Mouse (Mus musculus) intestine, embryonic 14.5 days (tissue): ENCODE data around the gene Zp1. TPM values are rescaled to one million over a fixed set of nuclear protein-coding genes. Genes with fewer than 3 reads are reported as not detected.

ENCODE experiments used
- ATAC-seq: fragments of 200-750 bp; cut with Nextera tagmentation; replicated peaks from 2 replicates; pipeline ENCODE4 v1.8.0; 2017; ENCODE audit warnings: low read depth, moderate number of reproducible peaks, moderate TSS enrichment, moderate library complexity; ENCODE audit not compliant: low FRiP score, low TSS enrichment
- DNase-seq: peaks from one replicate; pipeline ENCODE4 v3.0.0-alpha.2; 2018; ENCODE audit warnings: low spot score
- H3K27ac ChIP-seq: fragments of 300-500 bp; sonication (generic); 2 replicates; pipeline ENCODE4 v1.5.1; 2014; ENCODE audit warnings: low read depth, mild to moderate bottlenecking, control low read depth
- H3K27me3 ChIP-seq: fragments of 300-500 bp; sonication (generic); replicated peaks from 2 replicates; pipeline ENCODE4 v1.6.1; 2014; ENCODE audit warnings: low read length, control low read depth; ENCODE audit not compliant: control insufficient read depth, insufficient read depth
- H3K36me3 ChIP-seq: fragments of 300-500 bp; sonication (generic); 2 replicates; pipeline ENCODE4 v1.6.1; 2014; ENCODE audit warnings: low read length, control low read depth; ENCODE audit not compliant: control insufficient read depth, insufficient read depth
- H3K4me1 ChIP-seq: fragments of 300-500 bp; sonication (generic); replicated peaks from 2 replicates; pipeline ENCODE4 v1.6.1; 2014; ENCODE audit warnings: low read length, control low read depth, mixed read lengths; ENCODE audit not compliant: control insufficient read depth, insufficient read depth
- H3K4me2 ChIP-seq: fragments of 300-500 bp; sonication (generic); 2 replicates; pipeline ENCODE4 v1.6.1; 2014; ENCODE audit warnings: low read length
- H3K4me3 ChIP-seq: fragments of 300-500 bp; sonication (generic); 2 replicates; pipeline ENCODE4 v1.5.1; 2014; ENCODE audit warnings: low read depth, low read length, control low read depth, mixed read lengths
- H3K9ac ChIP-seq: fragments of 300-500 bp; sonication (generic); 2 replicates; pipeline ENCODE4 v1.6.1; 2014; ENCODE audit warnings: mild to moderate bottlenecking, low read length
- H3K9me3 ChIP-seq: fragments of 300-500 bp; sonication (generic); 2 replicates; pipeline ENCODE4 v1.6.1; 2016; ENCODE audit warnings: low read length, control low read depth; ENCODE audit not compliant: control insufficient read depth
- WGBS: fragments of 180-500 bp; shearing (Covaris S2); extraction: QIAGEN DNeasy Blood & Tissue Kit; methylation state at CpG from one replicate; pipeline ENCODE4 v1.1.7; 2014; 5-methylcytosine and 5-hydroxymethylcytosine counted together
- polyA plus RNA-seq: library from polyadenylated mRNA; unstranded; fragments of >200 nt; fragmentation: Nextera tagmentation; extraction: Ambion mirVana; gene quantifications from 2 replicates; pipeline ENCODE4 v1.2.1, GENCODE M21; 2014

Zp1 gene
- polyA plus RNA-seq, 1 experiment from 2014 or later: not detected

GRCm38 (mm10) chr19:10914870-10915269, 5.6 kb downstream of the Zp1 start:
- Histone ChIP-seq H3K9me3 (no peaks in the 10 kb centered on the region), H3K4me1 (no peaks in the 10 kb centered on the region; the same call in 1 of the 2 replicates), H3K36me3 (no peaks in the 10 kb centered on the region), H3K27ac (no peak overlapping the region), H3K4me3 (no peak overlapping the region), H3K27me3 (no peaks in the 10 kb centered on the region), H3K4me2 (no peak overlapping the region), H3K9ac (no peak overlapping the region)
- ATAC-seq (no peak), DNase-seq (no peak)
- 67% methylated on average over 2 of the region's 2 CpGs for WGBS

GRCm38 (mm10) chr19:10914291-10914690, 6.1 kb downstream of the Zp1 start:
- Histone ChIP-seq H3K4me1 (peaks cover 5% of the 10 kb centered on the region; the same call in 1 of the 2 replicates), H3K4me2 (no peak overlapping the region), H3K27ac (no peak overlapping the region), H3K27me3 (no peaks in the 10 kb centered on the region), H3K9me3 (no peaks in the 10 kb centered on the region), H3K36me3 (no peaks in the 10 kb centered on the region), H3K4me3 (no peak overlapping the region), H3K9ac (no peak overlapping the region)
- WGBS: 58% methylated on average over 7 of the region's 7 CpGs
- ATAC-seq: no peak
- no peak for DNase-seq

GRCm38 (mm10) chr19:10909087-10909721, 11.2 kb downstream of the Zp1 start:
- no peaks in the 10 kb centered on the region for H3K9me3 ChIP-seq
- DNase-seq (peak; percentile 58), ATAC-seq (peak; percentile 38; the same call in 1 of the 2 replicates)
- no peak overlapping the region for H3K9ac ChIP-seq
- peaks cover 33% of the 10 kb centered on the region for H3K4me1 ChIP-seq
- peak overlapping the region; percentile 77 for H3K27ac ChIP-seq
- no peak overlapping the region for H3K4me3 ChIP-seq
- no peak overlapping the region for H3K4me2 ChIP-seq
- WGBS: 49% methylated on average over 6 of the region's 6 CpGs
- H3K36me3 ChIP-seq: peaks cover 36% of the 10 kb centered on the region
- H3K27me3 ChIP-seq: no peaks in the 10 kb centered on the region

- no peak overlapping the region for H3K9ac ChIP-seq
- H3K9me3 ChIP-seq: no peaks in the 10 kb centered on the region
- no peak overlapping the region for H3K4me2 ChIP-seq
- no peak overlapping the region for H3K4me3 ChIP-seq
- H3K27ac ChIP-seq: peak overlapping the region; percentile 74; the same call in 1 of the 2 replicates
- H3K27me3 ChIP-seq: no peaks in the 10 kb centered on the region
- peaks cover 34% of the 10 kb centered on the region for H3K4me1 ChIP-seq
- ATAC-seq (no peak; the same call in 1 of the 2 replicates), DNase-seq (peak; percentile 78)
- H3K36me3 ChIP-seq: peaks cover 49% of the 10 kb centered on the region
- WGBS: 58% methylated on average over 3 of the region's 3 CpGs
These were observed 12.5 kb downstream of the Zp1 start for GRCm38 (mm10) chr19:10907891-10908290.

- Histone ChIP-seq H3K9ac (peak overlapping the region; percentile 27; the same call in 1 of the 2 replicates), H3K36me3 (peaks cover 71% of the 10 kb centered on the region), H3K27ac (peak overlapping the region; percentile 88), H3K4me3 (no peak overlapping the region), H3K4me1 (peaks cover 34% of the 10 kb centered on the region), H3K9me3 (no peaks in the 10 kb centered on the region), H3K4me2 (peak overlapping the region; percentile 32), H3K27me3 (no peaks in the 10 kb centered on the region)
- ATAC-seq (no peak), DNase-seq (no peak)
- 24% methylated on average over 5 of the region's 5 CpGs for WGBS
These were observed 14.8 kb downstream of the Zp1 start for GRCm38 (mm10) chr19:10905728-10906000.

- H3K4me1 ChIP-seq: peaks cover 34% of the 10 kb centered on the region
- peak overlapping the region; percentile 32 for H3K4me2 ChIP-seq
- no peaks in the 10 kb centered on the region for H3K27me3 ChIP-seq
- peak; percentile 78 for DNase-seq
- H3K9me3 ChIP-seq: no peaks in the 10 kb centered on the region
- peaks cover 76% of the 10 kb centered on the region for H3K36me3 ChIP-seq
- no peak overlapping the region for H3K4me3 ChIP-seq
- ATAC-seq: peak; percentile 77
- 24% methylated on average over 7 of the region's 7 CpGs for WGBS
- H3K27ac ChIP-seq: peak overlapping the region; percentile 88
- peak overlapping the region; percentile 27; the same call in 1 of the 2 replicates for H3K9ac ChIP-seq
These were observed 15.3 kb downstream of the Zp1 start for GRCm38 (mm10) chr19:10904927-10905727.

GRCm38 (mm10) chr19:10904512-10904911, 15.9 kb downstream of the Zp1 start:
- Histone ChIP-seq H3K9me3 (no peaks in the 10 kb centered on the region), H3K9ac (no peak overlapping the region), H3K4me1 (peaks cover 31% of the 10 kb centered on the region), H3K27ac (peak overlapping the region; percentile 88; the same call in 1 of the 2 replicates), H3K36me3 (peaks cover 82% of the 10 kb centered on the region), H3K27me3 (no peaks in the 10 kb centered on the region), H3K4me3 (no peak overlapping the region), H3K4me2 (no peak overlapping the region)
- 67% methylated on average over 5 of the region's 5 CpGs for WGBS
- no peak for DNase-seq
- no peak for ATAC-seq

- Histone ChIP-seq H3K9me3 (no peaks in the 10 kb centered on the region), H3K36me3 (peaks cover 86% of the 10 kb centered on the region), H3K27ac (no peak overlapping the region), H3K4me1 (peaks cover 28% of the 10 kb centered on the region), H3K9ac (no peak overlapping the region), H3K27me3 (no peaks in the 10 kb centered on the region), H3K4me3 (no peak overlapping the region), H3K4me2 (no peak overlapping the region)
- 88% methylated on average over 5 of the region's 5 CpGs for WGBS
- no peak for ATAC-seq
- DNase-seq: no peak
These were observed 19.4 kb downstream of the Zp1 start for GRCm38 (mm10) chr19:10901046-10901445.
